Mouse (Mus musculus): ENCODE data around the gene Hmgb1. TPM values are rescaled to one million over a fixed set of nuclear protein-coding genes. Genes with fewer than 3 reads are reported as not detected.

Gene Hmgb1
- total RNA-seq (2021) = 100 to 1,000 TPM; 236 to 264 TPM

GRCm38 (mm10) chr5:149184104-149184843, at the start of gene Hmgb1, which contains the start of gene Uspl1:
Gene Hmgb1 (minus strand): TSS chr5:149184489.
Gene Uspl1 (plus strand): TSS chr5:149184350.
- peak; percentile 100 for DNase-seq

GRCm38 (mm10) chr5:149229619-149230339, 45.5 kb upstream of the Hmgb1 start:
- DNase-seq = peak; percentile 25

- peak; percentile 100 for DNase-seq
Measured at GRCm38 (mm10) chr5:149228700-149229618, 44.7 kb upstream of the Hmgb1 start.

- no peak for DNase-seq
Measured at GRCm38 (mm10) chr5:149224666-149225065, 40.4 kb upstream of the Hmgb1 start.

- DNase-seq = no peak
Measured at GRCm38 (mm10) chr5:149221355-149221754, 37.1 kb upstream of the Hmgb1 start.

- no peak for DNase-seq
Measured at GRCm38 (mm10) chr5:149219493-149219892, 35.2 kb upstream of the Hmgb1 start.

- no peak for DNase-seq
Measured at GRCm38 (mm10) chr5:149217524-149218357, 33.5 kb upstream of the Hmgb1 start.

GRCm38 (mm10) chr5:149215540-149215939, 31.3 kb upstream of the Hmgb1 start:
- no peak for DNase-seq

- DNase-seq = no peak
Measured at GRCm38 (mm10) chr5:149212806-149213205, 28.5 kb upstream of the Hmgb1 start.

GRCm38 (mm10) chr5:149211041-149211440, 26.8 kb upstream of the Hmgb1 start:
- no peak for DNase-seq

GRCm38 (mm10) chr5:149209328-149209727, 25.0 kb upstream of the Hmgb1 start:
- no peak for DNase-seq

GRCm38 (mm10) chr5:149208776-149209175, 24.5 kb upstream of the Hmgb1 start:
- DNase-seq = no peak

- no peak for DNase-seq
Measured at GRCm38 (mm10) chr5:149207661-149208060, 23.4 kb upstream of the Hmgb1 start.

GRCm38 (mm10) chr5:149206286-149206685, 22.0 kb upstream of the Hmgb1 start:
- no peak for DNase-seq

- no peak for DNase-seq
Measured at GRCm38 (mm10) chr5:149205265-149205664, 21.0 kb upstream of the Hmgb1 start.

GRCm38 (mm10) chr5:149204822-149205221, 20.5 kb upstream of the Hmgb1 start:
- DNase-seq = no peak

GRCm38 (mm10) chr5:149203796-149204375, 19.6 kb upstream of the Hmgb1 start:
- no peak for DNase-seq

GRCm38 (mm10) chr5:149202941-149203340, 18.7 kb upstream of the Hmgb1 start:
- DNase-seq = no peak

GRCm38 (mm10) chr5:149198782-149199181, 14.5 kb upstream of the Hmgb1 start:
- no peak for DNase-seq

GRCm38 (mm10) chr5:149196611-149197010, 12.3 kb upstream of the Hmgb1 start:
- DNase-seq = no peak

GRCm38 (mm10) chr5:149190160-149190559, 5.9 kb upstream of the Hmgb1 start:
- DNase-seq = no peak

Measured in heart, postnatal 4 days (tissue).